Mouse (Mus musculus) erythroid progenitor cell, adult 5-6 weeks (primary cell): Measurements from ENCODE around the gene Nipa2. TPM values are rescaled to one million over a fixed set of nuclear protein-coding genes. Genes with fewer than 3 reads are reported as not detected.
"Not testable (repeated sequence)": the region's sequence is repeated elsewhere in the genome, so short reads cannot be mapped to it uniquely, and the experiment has no call there.

Source experiments
- ATAC-seq: replicated peaks from 2 replicates; pipeline ENCODE4 v1.8.0; 2016; ENCODE audit warnings: moderate number of reproducible peaks, mild to moderate bottlenecking, moderate TSS enrichment, inconsistent platforms; ENCODE audit not compliant: poor library complexity, low FRiP score, severe bottlenecking
- total RNA-seq, 2 experiments: library from RNA; stranded (forward) in 1 of 2; stranded (reverse) in 1 of 2; fragments of 150-400 nt in 1 of 2; fragments of 186-747, 209-891 nt in 1 of 2; gene quantifications; 2 replicates each; pipeline versions ENCODE4 v1.2.3 to v1.2.4; 2015 to 2017; ENCODE audit warnings: low replicate concordance in 2 of 2

The Nipa2 gene
- total RNA-seq, 2 experiments from 2014 or later, result 47.7 to 67.9 TPM

DNA sequence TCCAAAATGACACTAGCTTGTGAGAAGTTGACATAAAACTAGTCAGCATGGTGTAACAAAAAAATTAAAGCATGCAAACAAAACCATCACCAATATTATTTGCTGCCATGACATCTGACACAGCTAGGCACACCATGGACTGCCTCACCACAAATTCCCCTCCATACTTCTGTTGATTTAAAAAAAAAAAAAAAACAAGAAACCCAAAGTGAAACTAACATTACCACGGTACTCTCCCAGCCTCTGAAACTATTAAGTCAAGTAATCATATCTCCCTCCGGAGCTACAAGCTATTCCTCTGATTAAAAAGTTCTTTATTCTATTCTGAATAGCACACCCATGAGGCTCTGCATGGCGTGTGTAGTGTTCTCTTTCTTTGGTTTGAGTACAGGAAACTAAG, 5.1 kb downstream of the Nipa2 start:
- ATAC-seq, result no peak

DNA sequence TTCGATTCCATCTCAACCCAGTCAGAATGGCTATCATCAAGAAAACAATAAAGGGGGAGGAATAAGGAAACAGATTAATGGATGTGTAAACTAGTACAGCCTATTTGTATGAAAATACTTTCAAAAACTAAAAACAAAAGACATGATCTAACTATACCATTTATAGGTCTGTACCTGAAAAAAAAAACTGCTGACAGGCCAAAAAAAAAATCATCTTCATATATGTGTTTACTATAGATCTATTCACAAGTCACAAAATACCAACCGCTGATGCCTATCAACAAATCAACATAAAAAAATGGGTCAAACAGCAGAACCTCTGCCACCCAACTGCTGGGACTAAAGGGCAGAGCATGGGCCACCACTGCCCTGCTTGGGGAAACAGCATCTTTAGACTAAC, 6.2 kb downstream of the Nipa2 start:
- ATAC-seq, result no peak

DNA sequence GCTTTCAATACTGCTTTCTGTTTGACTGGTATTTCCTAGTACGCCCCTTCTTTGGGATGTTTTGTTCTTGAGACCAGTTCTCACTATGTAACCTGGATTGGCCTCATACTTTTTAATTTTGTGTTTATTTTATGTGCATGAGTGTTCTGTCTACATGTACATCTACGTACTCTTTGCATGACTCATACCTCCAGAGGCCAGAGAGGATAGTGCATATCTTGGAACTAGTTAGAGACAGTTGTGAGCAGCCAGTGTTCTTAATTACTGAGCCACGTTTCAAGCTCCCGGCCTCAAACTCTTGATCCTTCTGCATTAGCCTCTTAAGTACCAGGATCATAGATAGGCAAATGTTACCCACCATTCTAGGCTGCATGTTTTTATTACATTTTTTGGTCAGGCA, 23.9 kb downstream of the Nipa2 start:
- ATAC-seq, result no peak

- no peak for ATAC-seq
Measured at GRCm38 (mm10) chr7:55935025-55935424, 27.3 kb downstream of the Nipa2 start.

GRCm38 (mm10) chr7:55928649-55929048, 33.6 kb downstream of the Nipa2 start:
- no peak for ATAC-seq

DNA sequence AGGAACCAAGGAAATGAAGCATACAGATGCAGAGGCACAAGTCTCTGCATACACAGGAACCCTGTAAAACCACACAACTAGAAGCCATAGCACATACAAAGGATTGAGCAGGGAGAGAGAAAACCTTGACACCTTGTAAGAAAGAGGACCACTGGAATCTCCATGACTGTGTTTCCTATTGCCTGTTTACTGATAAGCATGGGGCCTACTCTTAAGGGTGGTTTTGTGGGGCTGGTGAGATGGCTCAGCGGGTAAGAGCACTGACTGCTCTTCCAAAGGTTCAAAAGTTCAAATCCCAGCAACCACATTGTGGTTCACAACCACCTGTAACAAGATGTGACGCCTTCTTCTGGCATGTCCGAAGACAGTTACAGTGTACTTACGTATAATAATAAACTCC, 35.0 kb downstream of the Nipa2 start:
- no peak for ATAC-seq

- ATAC-seq, result not testable (repeated sequence)
Measured at GRCm38 (mm10) chr7:55918365-55918764, 43.9 kb downstream of the Nipa2 start.

DNA sequence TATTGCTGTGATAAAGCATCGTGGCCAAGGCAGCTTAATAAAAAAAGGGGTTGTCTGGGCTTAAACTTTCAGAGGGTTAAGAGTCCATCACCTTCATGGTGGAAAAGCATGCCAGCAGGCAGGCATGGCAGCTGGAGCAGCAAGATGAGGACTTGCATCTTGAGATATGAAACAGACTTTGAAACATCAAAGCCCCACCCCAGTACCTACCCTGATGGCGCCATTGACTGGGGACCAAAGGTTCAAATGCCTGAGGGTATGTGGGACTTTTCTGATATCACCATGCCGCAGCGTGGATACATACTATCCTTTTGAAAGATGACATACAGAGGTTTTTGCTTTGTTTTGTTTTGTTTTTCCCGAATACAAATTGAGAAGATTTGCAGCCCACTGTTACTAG, 50.2 kb downstream of the Nipa2 start:
- ATAC-seq, result no peak

DNA sequence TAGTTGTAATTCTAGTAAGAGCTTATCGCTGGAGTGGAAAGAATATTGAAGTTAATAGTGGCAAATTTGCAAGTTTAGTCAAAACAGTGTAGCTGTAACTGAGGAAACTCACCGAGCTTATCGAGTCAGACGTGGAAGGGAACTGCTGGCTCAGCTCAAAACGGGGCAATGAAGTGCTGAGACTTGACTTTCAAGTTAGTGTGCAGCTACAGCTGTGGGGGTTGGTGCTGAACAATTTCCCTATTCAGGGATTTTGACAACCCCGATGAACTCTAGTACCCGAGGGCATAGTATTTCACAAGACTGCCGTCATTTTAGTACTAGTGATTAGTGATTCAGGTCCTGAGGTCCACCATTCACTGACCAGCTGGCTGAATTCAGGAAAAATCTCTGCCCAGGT, 50.9 kb downstream of the Nipa2 start:
- ATAC-seq, result no peak

DNA sequence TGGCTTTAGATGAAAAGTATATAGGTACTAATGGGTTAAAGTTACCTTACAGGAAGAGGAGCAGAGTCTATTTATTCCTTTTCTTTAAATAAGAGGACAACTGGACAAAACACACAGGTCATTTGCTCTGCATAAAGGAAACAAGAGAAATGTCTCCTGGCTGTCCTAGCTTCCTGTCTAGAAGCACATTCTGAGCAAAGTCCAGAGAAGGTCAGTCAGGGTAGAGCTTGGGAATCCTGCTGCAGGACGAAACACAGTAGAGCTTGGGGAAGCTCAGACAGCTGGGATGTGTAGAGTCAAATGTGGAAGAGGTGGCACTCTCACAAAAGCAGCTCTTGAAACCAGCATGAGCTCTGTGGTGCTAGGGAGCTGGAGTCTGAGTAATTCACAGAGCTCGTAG, 51.9 kb downstream of the Nipa2 start:
- no peak for ATAC-seq

DNA sequence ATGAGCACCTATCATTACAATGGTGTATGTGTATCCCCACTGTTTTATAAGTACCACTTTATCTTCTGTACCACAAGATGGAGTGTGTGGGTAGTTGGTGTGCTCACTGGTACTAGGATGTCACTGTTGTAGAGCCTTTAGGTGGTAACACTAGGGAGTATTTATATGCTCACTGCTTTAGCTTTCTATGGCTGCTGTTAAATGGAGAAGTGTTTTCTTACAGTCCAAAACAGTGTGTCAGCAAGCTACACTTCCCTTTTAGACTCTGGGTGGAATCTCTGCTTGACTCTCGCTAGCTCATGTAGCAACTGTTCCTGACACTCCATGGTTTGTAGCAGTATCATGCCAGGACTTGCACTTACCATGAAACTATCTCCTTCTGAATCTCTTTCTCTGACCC, 52.8 kb downstream of the Nipa2 start:
- ATAC-seq, result no peak

DNA sequence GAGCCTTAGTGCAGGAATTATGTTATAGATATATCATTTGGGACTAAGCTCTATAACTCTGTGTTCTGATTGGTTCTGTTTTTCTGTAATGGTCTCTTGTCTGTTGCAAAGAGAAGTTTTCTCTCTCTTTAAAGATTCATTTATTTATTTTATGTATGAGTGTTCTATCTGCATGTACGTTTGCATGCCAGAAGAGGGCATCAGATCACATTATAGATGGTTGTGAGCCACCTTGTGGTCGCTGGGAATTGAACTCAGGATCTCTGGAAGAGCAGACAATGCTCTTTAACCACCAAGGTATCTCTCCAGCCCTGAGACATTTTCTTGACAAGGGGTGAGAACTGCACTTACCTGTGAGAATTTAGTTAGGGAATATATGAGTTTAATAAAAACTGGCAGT, 56.8 kb downstream of the Nipa2 start:
- ATAC-seq, result no peak

GRCm38 (mm10) chr7:55903766-55904165, 58.5 kb downstream of the Nipa2 start:
- ATAC-seq, result no peak

- ATAC-seq, result no peak
Measured at GRCm38 (mm10) chr7:55891797-55892196, 70.5 kb downstream of the Nipa2 start.

DNA sequence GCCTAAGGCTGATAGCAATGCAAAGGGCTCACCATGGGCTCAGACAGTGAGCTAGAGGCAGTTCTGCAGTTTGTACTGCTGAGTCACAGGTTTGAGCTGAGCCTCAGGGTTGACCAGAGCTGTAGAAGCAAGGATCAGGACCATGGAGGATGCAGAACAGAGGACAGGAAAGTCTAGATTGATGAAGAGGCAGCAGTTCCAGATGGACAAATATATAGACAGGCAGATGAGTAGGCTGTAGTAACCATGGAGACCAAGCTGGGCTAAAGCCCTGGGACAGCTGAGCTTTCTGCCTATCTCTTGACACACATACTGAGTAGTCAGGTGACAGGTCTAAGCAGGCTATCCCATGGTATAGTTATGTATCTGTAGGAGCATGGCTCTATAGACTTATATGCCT, 71.5 kb downstream of the Nipa2 start:
- ATAC-seq, result no peak

DNA sequence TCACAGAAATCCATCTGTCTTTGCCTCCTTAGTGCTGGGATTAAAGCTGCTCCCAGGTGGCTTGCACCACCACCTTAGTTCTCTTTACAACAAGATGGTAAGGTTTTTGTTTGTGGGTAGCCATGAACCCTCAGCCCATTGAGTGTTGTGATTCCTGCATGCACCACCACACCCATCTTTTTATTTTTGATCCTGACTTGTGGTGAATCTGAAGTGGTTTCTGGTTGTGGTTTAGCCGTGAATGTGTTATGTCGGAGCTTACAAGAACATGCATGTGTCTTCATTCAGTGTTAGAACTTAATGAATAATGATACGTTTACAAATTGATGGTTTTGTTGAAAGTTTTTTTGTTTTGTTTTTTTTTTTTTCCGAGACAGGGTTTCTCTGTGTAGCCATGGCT, 72.3 kb downstream of the Nipa2 start:
- no peak for ATAC-seq

DNA sequence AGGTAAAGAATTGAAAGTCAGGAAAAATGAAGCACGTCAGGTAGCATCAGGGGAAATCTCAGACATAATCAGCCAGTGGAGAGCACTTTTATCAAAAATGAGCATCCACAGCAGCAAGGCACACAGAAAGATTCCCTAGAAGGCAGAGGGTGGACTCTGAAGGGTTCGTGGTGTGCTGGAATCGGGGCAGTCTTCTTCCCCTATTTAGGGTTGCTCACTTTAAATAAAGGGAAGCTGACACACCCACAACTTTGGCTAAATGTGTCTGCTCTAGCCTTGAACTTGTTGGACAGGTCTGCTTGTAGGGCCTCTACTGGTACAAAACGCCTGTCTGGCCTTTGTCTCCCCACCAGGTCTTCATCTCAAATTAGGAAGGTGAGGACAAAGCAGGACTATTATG, 73.7 kb downstream of the Nipa2 start:
- no peak for ATAC-seq

Other genes with a start within 250 kb of the Nipa2 start
- gene Siglech, start 194.3 kb downstream of the Nipa2 start, total RNA-seq (2015; ENCODE audit: low replicate concordance), result not detected in 2 replicates
- 1.1 TPM in 1 of 2 replicates, not detected in the other for gene Siglech, start 194.3 kb downstream of the Nipa2 start, total RNA-seq (2017; ENCODE audit: low replicate concordance)
- 14.7 and 24.5 TPM in 2 replicates for gene Tubgcp5, start 168.3 kb downstream of the Nipa2 start, total RNA-seq (2015; ENCODE audit: low replicate concordance)
- 14.5 and 17.3 TPM in 2 replicates for gene Tubgcp5, start 168.3 kb downstream of the Nipa2 start, total RNA-seq (2017; ENCODE audit: low replicate concordance)
- gene Cyfip1, start 120.7 kb downstream of the Nipa2 start, total RNA-seq (2015; ENCODE audit: low replicate concordance), result 10.5 and 11.9 TPM in 2 replicates
- 6.5 and 8.3 TPM in 2 replicates for gene Cyfip1, start 120.7 kb downstream of the Nipa2 start, total RNA-seq (2017; ENCODE audit: low replicate concordance)
- gene Nipa1, start 57.5 kb upstream of the Nipa2 start, total RNA-seq (2015; ENCODE audit: low replicate concordance), result 35.0 and 46.1 TPM in 2 replicates
- 39.1 and 52.6 TPM in 2 replicates for gene Nipa1, start 57.5 kb upstream of the Nipa2 start, total RNA-seq (2017; ENCODE audit: low replicate concordance)
- gene Herc2, start 87.7 kb upstream of the Nipa2 start, total RNA-seq (2015; ENCODE audit: low replicate concordance), result 39.0 and 65.6 TPM in 2 replicates
- gene Herc2, start 87.7 kb upstream of the Nipa2 start, total RNA-seq (2017; ENCODE audit: low replicate concordance), result 173 and 232 TPM in 2 replicates